Mouse (Mus musculus) cortical plate, adult 2 months (tissue): ENCODE data around the gene AC124108.1.

Source experiments
- CTCF ChIP-seq: fragments of 200-500 bp; IDR thresholded peaks from 2 replicates; pipeline ENCODE4 v1.5.1; 2011; ENCODE audit warnings: mild to moderate bottlenecking, control low read depth, low read length; ENCODE audit not compliant: insufficient read depth; ENCODE audit errors: extremely low read depth
- POLR2A ChIP-seq: fragments of 200-500 bp; IDR thresholded peaks from 2 replicates; pipeline ENCODE4 v1.6.1; 2011; ENCODE audit warnings: mild to moderate bottlenecking, low read length, control low read depth; ENCODE audit not compliant: insufficient read depth; ENCODE audit errors: extremely low read depth

DNA sequence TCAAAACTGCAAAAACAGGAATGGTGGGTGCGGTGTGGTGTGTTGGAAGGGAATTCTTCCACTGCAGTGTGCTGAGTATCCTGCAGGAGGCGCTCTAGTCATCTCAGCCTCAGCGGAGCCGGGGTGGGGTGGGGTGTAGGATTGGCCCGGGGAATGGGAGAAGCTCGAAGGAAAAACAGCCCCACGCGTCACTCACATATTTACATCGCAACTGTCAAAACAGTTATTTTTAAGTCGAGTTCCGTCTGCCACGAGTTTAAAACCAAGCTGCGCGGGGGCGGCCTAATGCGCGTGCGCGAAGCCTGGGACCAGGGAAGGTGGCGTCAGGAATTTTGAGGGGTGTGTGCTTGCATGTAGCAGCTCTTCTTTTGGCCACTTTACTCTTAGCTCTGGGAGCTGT, 21.0 kb downstream of the AC124108.1 start:
- TF ChIP-seq CTCF (peak; percentile 81), POLR2A (no peak)
